Mouse (Mus musculus) thymus, postnatal 25 days (tissue): Measurements from ENCODE around the gene Rprd2.
A peak's percentile ranks its signal among the peaks of the same experiment; 100 is the strongest.
"Not testable (repeated sequence)": the region's sequence is repeated elsewhere in the genome, so short reads cannot be mapped to it uniquely, and the experiment has no call there.

Experiments
- DNase-seq: peaks from one replicate; pipeline ENCODE4 v3.0.0; 2022

Gene Rprd2

GRCm38 (mm10) chr3:95818571-95819288 lies at the start of gene Rprd2:
Rprd2 (minus strand) TSS chr3:95818863.
- peak; percentile 77 for DNase-seq

- no peak for DNase-seq
These were observed 48.7 kb upstream of the Rprd2 start for GRCm38 (mm10) chr3:95867408-95867807.

GRCm38 (mm10) chr3:95866071-95866470 lies 47.4 kb upstream of the Rprd2 start:
- no peak for DNase-seq

GRCm38 (mm10) chr3:95865571-95865970 lies 46.9 kb upstream of the Rprd2 start:
- DNase-seq: no peak

GRCm38 (mm10) chr3:95865050-95865449 lies 46.4 kb upstream of the Rprd2 start:
- no peak for DNase-seq

- DNase-seq: no peak
These were observed 44.9 kb upstream of the Rprd2 start for GRCm38 (mm10) chr3:95863578-95863977.

- DNase-seq: peak; percentile 76
These were observed 43.1 kb upstream of the Rprd2 start for GRCm38 (mm10) chr3:95861796-95862195.

- peak; percentile 35 for DNase-seq
These were observed 42.6 kb upstream of the Rprd2 start for GRCm38 (mm10) chr3:95861216-95861615.

- no peak for DNase-seq
These were observed 41.7 kb upstream of the Rprd2 start for GRCm38 (mm10) chr3:95860323-95860722.

- not testable (repeated sequence) for DNase-seq
These were observed 39.6 kb upstream of the Rprd2 start for GRCm38 (mm10) chr3:95858278-95858677.

- DNase-seq: not testable (repeated sequence)
These were observed 38.4 kb upstream of the Rprd2 start for GRCm38 (mm10) chr3:95857050-95857449.

GRCm38 (mm10) chr3:95856115-95856514 lies 37.5 kb upstream of the Rprd2 start:
- no peak for DNase-seq

- peak; percentile 94 for DNase-seq
These were observed 36.9 kb upstream of the Rprd2 start, which contains the start of gene Prpf3 for GRCm38 (mm10) chr3:95855502-95856089. Prpf3 (minus strand) TSS chr3:95855885.

- DNase-seq: no peak
These were observed 32.7 kb upstream of the Rprd2 start for GRCm38 (mm10) chr3:95851317-95851716.

- DNase-seq: no peak
These were observed 31.9 kb upstream of the Rprd2 start for GRCm38 (mm10) chr3:95850611-95851010.

GRCm38 (mm10) chr3:95842503-95843214 lies 24.0 kb upstream of the Rprd2 start:
- peak; percentile 14 for DNase-seq

- DNase-seq: no peak
These were observed 20.6 kb upstream of the Rprd2 start for GRCm38 (mm10) chr3:95839250-95839649.

GRCm38 (mm10) chr3:95829053-95829452 lies 10.4 kb upstream of the Rprd2 start:
- no peak for DNase-seq

- no peak for DNase-seq
These were observed 7.6 kb upstream of the Rprd2 start for GRCm38 (mm10) chr3:95826275-95826674.

GRCm38 (mm10) chr3:95820046-95821010 lies 1.7 kb upstream of the Rprd2 start:
- DNase-seq: no peak

- DNase-seq: peak; percentile 100
These were observed 805 bp upstream of the Rprd2 start for GRCm38 (mm10) chr3:95819351-95819985.

- no peak for DNase-seq
These were observed 594 bp downstream of the Rprd2 start for GRCm38 (mm10) chr3:95818026-95818511.
